Mouse (Mus musculus): ENCODE measurements around the gene Nat8f3.
"Not testable (repeated sequence)": the region's sequence is repeated elsewhere in the genome, so short reads cannot be mapped to it uniquely, and the experiment has no call there.

DNA sequence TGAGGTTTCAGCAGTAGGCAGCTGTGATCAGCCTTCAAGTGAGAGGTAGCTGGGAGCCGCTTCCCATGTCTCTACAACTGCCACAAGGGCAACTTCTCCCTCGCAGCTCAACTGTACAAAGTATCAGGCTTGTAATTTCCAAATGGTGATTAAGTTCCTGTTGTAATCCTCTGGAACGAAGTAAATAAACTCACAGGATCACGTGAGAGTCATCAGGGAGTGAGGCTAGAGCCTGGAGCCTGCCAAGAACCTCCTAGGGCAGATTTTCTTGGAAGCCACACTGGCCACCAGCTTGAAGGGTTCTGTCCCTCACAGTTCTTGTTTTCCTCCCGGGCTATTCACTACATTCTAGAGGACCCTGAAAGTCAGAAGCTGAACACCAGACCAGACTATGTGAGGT, 37.6 kb upstream of the Nat8f3 start:
- not testable (repeated sequence) for TF ChIP-seq CTCF (IDR thresholded peaks at IDR 0.05; ENCODE audit: borderline replicate concordance, insufficient read depth, low read length); POLR2A (IDR thresholded peaks at IDR 0.05; ENCODE audit: low read depth, low read length)

All from embryonic fibroblast, embryonic 13.5 days (primary cell).